Mouse (Mus musculus) retina, embryonic 14.5 days (tissue): ENCODE measurements around the gene Iqcd.

Experiments used
- DNase-seq: peaks from one replicate; pipeline ENCODE4 v3.0.0-alpha.2; 2015; ENCODE audit warnings: low spot score

The Iqcd gene

GRCm38 (mm10) chr5:120631128-120631527 lies 42.3 kb downstream of the Iqcd start:
- DNase-seq = no peak

GRCm38 (mm10) chr5:120631892-120632291 lies 43.1 kb downstream of the Iqcd start:
- DNase-seq = no peak

GRCm38 (mm10) chr5:120634131-120634530 lies 45.3 kb downstream of the Iqcd start, which contains the start of gene Cfap73:
Gene Cfap73 (minus strand): TSS chr5:120634235.
- DNase-seq = no peak

DNA sequence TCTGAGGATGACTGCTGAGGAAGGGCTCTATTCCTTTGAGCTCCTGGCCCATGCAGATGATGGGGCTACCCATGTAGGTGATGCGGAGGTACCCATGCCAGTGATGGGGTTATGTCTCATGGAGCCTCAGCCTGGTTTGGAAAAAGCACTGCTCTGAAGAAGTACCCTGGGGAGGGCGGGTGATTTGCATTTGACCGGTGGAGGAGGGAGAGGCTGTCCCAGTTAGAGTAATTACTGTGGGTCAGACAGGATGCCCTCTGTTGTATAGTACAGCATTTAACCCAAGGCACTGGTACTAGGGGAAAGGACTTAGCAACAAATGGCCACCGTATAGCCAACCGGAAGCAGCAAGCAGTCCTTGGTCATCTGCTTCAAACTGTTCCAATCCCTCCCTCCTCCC lies 46.0 kb downstream of the Iqcd start:
- no peak for DNase-seq

GRCm38 (mm10) chr5:120635633-120636032 lies 46.8 kb downstream of the Iqcd start:
- DNase-seq = no peak

DNA sequence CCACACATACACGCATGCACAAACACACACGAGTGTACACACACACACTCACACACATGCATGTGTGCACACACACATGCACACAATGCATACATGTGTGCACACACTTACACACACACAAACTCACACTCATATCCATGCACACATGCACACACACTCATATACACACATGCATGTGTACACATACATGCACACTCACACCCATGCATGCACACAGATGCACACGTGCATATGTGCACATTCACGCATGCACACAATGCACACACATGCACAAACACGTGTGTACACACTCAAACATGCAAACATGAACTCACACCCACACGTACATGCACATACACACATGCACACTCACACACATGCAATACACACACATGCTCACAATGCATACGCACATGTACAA lies 51.3 kb downstream of the Iqcd start:
- no peak for DNase-seq

DNA sequence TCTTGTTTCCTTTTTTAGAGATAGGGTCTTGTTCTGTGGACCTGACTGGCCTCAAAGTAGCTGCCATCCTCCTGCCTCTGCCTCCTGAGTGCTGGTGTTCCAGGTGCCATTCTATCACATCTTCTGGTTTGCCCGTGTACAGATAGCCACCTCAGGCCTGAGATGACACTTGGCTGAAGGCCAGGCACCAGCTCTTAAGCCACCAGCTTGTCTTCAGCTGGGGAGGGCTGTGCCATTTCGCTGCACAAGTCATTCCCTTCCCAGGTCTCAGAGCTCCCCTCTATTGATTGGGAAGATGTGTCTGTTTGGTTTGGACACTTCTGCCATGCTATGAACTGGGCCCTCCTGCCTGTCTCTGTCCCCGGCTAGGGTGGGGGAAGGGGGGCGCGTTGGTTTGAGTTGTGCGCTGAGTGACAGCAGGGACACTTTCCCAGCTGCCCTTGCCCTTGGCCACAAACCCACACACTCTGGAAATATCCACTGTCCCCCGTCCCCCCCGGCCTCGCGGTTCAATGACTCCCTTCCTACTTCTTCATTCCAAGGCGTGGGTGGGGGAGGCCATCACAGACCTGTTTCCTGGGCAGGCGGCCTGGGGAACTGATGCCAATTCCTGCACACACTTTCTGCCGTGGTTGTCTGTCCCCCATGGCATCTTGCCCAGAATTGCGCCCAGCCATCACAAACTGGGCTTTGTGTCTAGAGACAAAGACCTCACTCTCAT lies 54.7 kb downstream of the Iqcd start:
- DNase-seq = no peak

DNA sequence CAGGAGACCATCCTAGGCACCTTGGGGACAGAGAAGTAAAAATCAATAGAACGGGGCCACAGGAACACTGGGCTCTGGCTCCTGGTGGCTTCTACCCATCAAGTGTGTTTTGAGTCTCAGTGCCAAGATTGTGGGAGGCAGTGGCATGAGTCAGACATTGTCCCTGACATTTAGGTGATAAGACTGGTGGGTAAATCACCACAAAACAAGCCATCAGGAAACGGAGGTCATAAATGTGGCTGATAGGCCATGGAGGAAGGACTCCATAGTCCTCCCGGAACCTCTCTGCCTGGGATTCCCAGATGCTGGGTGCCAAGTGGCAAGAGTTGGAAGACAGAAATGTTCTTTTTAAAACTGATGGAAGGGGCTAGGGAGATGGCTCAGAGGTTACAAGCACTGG lies 55.4 kb downstream of the Iqcd start:
- DNase-seq = no peak

DNA sequence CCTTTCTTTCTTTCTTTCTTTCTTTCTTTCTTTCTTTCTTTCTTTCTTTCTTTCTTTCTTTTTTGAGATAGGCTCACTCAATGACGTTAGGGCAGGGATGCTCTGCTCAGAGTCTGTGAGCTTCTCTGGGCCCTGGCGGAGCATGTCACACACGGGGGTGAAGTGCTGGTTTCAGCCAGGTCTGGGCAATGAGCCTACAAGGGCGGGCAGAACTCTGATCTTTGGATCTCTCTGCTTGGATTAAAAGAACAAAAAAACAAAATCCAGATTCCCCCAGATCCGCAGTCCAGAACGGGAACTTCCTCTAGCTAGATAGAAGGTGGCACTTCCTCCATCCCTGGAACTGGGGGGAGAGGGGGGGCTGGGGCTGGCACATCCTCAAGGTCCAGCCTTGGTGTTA lies 57.0 kb downstream of the Iqcd start:
- no peak for DNase-seq

- DNase-seq = no peak
These were observed 58.5 kb downstream of the Iqcd start for GRCm38 (mm10) chr5:120647361-120647760.

DNA sequence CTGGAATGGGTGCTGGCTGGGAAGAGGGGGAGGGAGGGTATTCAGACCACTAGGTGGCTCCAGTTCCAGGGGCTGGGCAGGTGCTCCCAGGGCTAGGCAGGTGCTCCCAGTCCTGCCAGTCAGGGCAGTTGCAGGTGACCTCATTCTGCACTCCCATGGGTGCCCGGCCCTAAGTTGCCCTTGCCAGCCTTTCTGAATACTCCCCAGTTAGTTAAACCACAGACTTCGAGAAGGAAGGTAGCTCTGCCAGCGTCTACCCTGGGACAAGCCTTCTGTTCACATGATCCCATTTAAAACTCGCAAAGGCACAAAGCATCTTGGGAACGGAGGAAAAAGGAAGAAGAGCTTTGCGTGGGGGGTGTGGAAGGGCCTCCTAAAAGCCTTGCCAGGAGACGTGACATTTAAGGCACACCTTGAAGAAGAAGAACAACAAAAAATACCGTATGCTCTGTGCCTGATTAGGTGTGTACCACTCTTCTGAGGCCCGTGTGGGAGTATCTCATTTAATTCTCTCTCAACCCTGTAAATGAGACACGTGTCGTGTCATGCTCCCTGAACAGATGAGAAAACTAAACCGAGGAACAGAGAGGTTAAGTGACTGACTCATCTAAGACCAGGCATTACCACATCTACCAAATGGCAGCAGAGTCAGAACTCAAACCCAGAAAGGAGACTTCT lies 59.1 kb downstream of the Iqcd start:
- DNase-seq = no peak

GRCm38 (mm10) chr5:120648569-120649373 lies 60.0 kb downstream of the Iqcd start, which contains the start of gene Rasal1:
Gene Rasal1 (plus strand): TSS chr5:120648812.
- DNase-seq = peak; percentile 57

DNA sequence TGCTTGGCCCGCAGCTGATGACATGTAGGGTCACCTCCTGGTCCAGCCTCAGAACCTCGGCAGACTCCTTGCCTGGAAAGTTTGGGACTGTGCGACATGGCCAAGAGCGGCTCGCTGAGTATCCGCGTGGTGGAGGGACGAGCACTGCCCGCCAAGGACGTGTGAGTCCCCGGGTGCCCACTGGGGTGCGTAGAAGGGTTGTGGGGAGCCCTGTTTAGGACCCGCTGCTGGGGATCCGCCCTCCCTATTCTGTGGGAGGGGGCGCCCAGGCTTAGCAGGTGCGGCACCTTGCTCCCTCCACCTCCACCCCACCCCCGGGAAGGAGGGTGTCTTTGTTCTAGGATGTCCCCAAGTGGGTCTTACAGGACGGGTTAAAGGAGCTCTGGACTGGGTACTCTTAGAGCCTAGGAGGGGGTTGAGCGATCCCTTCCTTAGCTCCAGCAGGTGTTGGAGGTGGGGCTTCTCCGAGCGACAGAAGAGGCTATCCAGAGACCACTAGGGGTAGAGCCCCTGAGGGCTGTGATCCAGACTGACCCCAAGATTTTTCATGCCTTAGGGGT lies 60.6 kb downstream of the Iqcd start:
- DNase-seq = peak; percentile 48

- no peak for DNase-seq
These were observed 61.1 kb downstream of the Iqcd start for GRCm38 (mm10) chr5:120649938-120650337.

DNA sequence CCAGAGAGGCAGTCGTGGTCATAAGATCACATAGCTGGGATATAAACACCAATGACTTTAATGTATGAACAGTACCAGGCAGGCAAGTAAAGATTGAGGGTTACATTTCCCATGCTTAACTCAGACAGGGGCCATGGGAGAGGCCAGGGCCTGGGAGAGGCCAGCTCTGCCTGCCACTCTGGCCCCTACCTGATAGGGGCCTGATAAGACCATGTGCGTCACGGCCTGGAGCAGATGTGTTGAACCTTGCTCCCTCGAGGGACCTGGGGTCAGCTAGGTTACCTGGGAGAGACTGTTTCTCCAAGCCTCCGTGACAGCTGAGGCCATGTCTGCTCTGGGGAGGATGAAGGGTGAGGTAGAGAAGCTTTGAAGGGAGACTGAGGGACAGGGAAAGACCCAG lies 62.4 kb downstream of the Iqcd start:
- no peak for DNase-seq

- DNase-seq = no peak
These were observed 64.3 kb downstream of the Iqcd start for GRCm38 (mm10) chr5:120652915-120653701.

- DNase-seq = no peak
These were observed 65.1 kb downstream of the Iqcd start for GRCm38 (mm10) chr5:120653873-120654272.

- DNase-seq = no peak
These were observed 67.5 kb downstream of the Iqcd start for GRCm38 (mm10) chr5:120656281-120656751.
